Mouse (Mus musculus): Measurements from ENCODE around the gene R3hdm4. TPM values are rescaled to one million over a fixed set of nuclear protein-coding genes. Genes with fewer than 3 reads are reported as not detected.

The R3hdm4 gene
- polyA plus RNA-seq, 1 experiment from 2014 or later = 175 TPM

Small RNA genes within 50 kb of the gene (microRNA-seq; reads per million reads assigned to microRNA genes)
- gene Mir6910 = not detected

Other genes starting within 250 kb of the R3hdm4 start
- 76.0 and 76.9 TPM in 2 replicates for gene Cdc34, start 239.0 kb downstream of the R3hdm4 start, polyA plus RNA-seq (2014; fragmentation: Nextera tagmentation; extraction: Ambion mirVana)
- gene Gzmm, start 232.2 kb downstream of the R3hdm4 start, polyA plus RNA-seq (2014; fragmentation: Nextera tagmentation; extraction: Ambion mirVana) = 1.4 and 1.5 TPM in 2 replicates
- gene Bsg, start 216.7 kb downstream of the R3hdm4 start, polyA plus RNA-seq (2014; fragmentation: Nextera tagmentation; extraction: Ambion mirVana) = 725 and 788 TPM in 2 replicates
- gene Hcn2, start 204.6 kb downstream of the R3hdm4 start, polyA plus RNA-seq (2014; fragmentation: Nextera tagmentation; extraction: Ambion mirVana) = 0.32 and 0.56 TPM in 2 replicates
- 32.1 and 33.4 TPM in 2 replicates for gene Polrmt, start 174.6 kb downstream of the R3hdm4 start, polyA plus RNA-seq (2014; fragmentation: Nextera tagmentation; extraction: Ambion mirVana)
- gene Fgf22, start 166.1 kb downstream of the R3hdm4 start, polyA plus RNA-seq (2014; fragmentation: Nextera tagmentation; extraction: Ambion mirVana) = 0.28 and 0.38 TPM in 2 replicates
- gene Rnf126, start 154.3 kb downstream of the R3hdm4 start, polyA plus RNA-seq (2014; fragmentation: Nextera tagmentation; extraction: Ambion mirVana) = 60.6 and 75.7 TPM in 2 replicates
- 0.58 and 0.96 TPM in 2 replicates for gene Fstl3, start 143.9 kb downstream of the R3hdm4 start, polyA plus RNA-seq (2014; fragmentation: Nextera tagmentation; extraction: Ambion mirVana)
- 0.37 TPM in 1 of 2 replicates, not detected in the other for gene Prss57, start 130.2 kb downstream of the R3hdm4 start, polyA plus RNA-seq (2014; fragmentation: Nextera tagmentation; extraction: Ambion mirVana)
- 182 and 257 TPM in 2 replicates for gene Palm, start 127.6 kb downstream of the R3hdm4 start, polyA plus RNA-seq (2014; fragmentation: Nextera tagmentation; extraction: Ambion mirVana)
- gene Misp, start 100.2 kb downstream of the R3hdm4 start, polyA plus RNA-seq (2014; fragmentation: Nextera tagmentation; extraction: Ambion mirVana) = 0.41 and 0.51 TPM in 2 replicates
- 98.2 and 109 TPM in 2 replicates for gene Ptbp1, start 66.8 kb downstream of the R3hdm4 start, polyA plus RNA-seq (2014; fragmentation: Nextera tagmentation; extraction: Ambion mirVana)
- gene Prtn3, start 46.7 kb downstream of the R3hdm4 start, polyA plus RNA-seq (2014; fragmentation: Nextera tagmentation; extraction: Ambion mirVana) = 16.9 and 17.1 TPM in 2 replicates
- 224 and 298 TPM in 2 replicates for gene Plppr3, start 46.6 kb downstream of the R3hdm4 start, polyA plus RNA-seq (2014; fragmentation: Nextera tagmentation; extraction: Ambion mirVana)
- 0.36 TPM in 1 of 2 replicates, not detected in the other for gene Elane, start 35.0 kb downstream of the R3hdm4 start, polyA plus RNA-seq (2014; fragmentation: Nextera tagmentation; extraction: Ambion mirVana)
- not detected in 2 replicates for gene Cfd, start 30.4 kb downstream of the R3hdm4 start, polyA plus RNA-seq (2014; fragmentation: Nextera tagmentation; extraction: Ambion mirVana)
- 40.5 and 47.6 TPM in 2 replicates for gene Med16, start 12.3 kb downstream of the R3hdm4 start, polyA plus RNA-seq (2014; fragmentation: Nextera tagmentation; extraction: Ambion mirVana)
- gene Gm26602, start 10.4 kb downstream of the R3hdm4 start, polyA plus RNA-seq (2014; fragmentation: Nextera tagmentation; extraction: Ambion mirVana) = 6.0 and 21.9 TPM in 2 replicates
- 1.6 and 1.8 TPM in 2 replicates for gene Kiss1r, start 4.2 kb downstream of the R3hdm4 start, polyA plus RNA-seq (2014; fragmentation: Nextera tagmentation; extraction: Ambion mirVana)
- 1.1 and 2.3 TPM in 2 replicates for gene Arid3a, start 5.8 kb upstream of the R3hdm4 start, polyA plus RNA-seq (2014; fragmentation: Nextera tagmentation; extraction: Ambion mirVana)
- gene Wdr18, start 38.9 kb upstream of the R3hdm4 start, polyA plus RNA-seq (2014; fragmentation: Nextera tagmentation; extraction: Ambion mirVana) = 96.4 and 101 TPM in 2 replicates
- 0.23 and 0.40 TPM in 2 replicates for gene Grin3b, start 49.5 kb upstream of the R3hdm4 start, polyA plus RNA-seq (2014; fragmentation: Nextera tagmentation; extraction: Ambion mirVana)
- gene Tmem259, start 63.1 kb upstream of the R3hdm4 start, polyA plus RNA-seq (2014; fragmentation: Nextera tagmentation; extraction: Ambion mirVana) = 10.5 and 13.4 TPM in 2 replicates
- 33.2 and 40.0 TPM in 2 replicates for gene Cnn2, start 67.4 kb upstream of the R3hdm4 start, polyA plus RNA-seq (2014; fragmentation: Nextera tagmentation; extraction: Ambion mirVana)
- gene Abca7, start 75.3 kb upstream of the R3hdm4 start, polyA plus RNA-seq (2014; fragmentation: Nextera tagmentation; extraction: Ambion mirVana) = 2.1 and 3.1 TPM in 2 replicates
- gene Arhgap45, start 95.4 kb upstream of the R3hdm4 start, polyA plus RNA-seq (2014; fragmentation: Nextera tagmentation; extraction: Ambion mirVana) = 1.1 and 1.5 TPM in 2 replicates
- 205 and 219 TPM in 2 replicates for gene Polr2e, start 118.6 kb upstream of the R3hdm4 start, polyA plus RNA-seq (2014; fragmentation: Nextera tagmentation; extraction: Ambion mirVana)
- gene Gpx4, start 126.0 kb upstream of the R3hdm4 start, polyA plus RNA-seq (2014; fragmentation: Nextera tagmentation; extraction: Ambion mirVana) = 555 and 632 TPM in 2 replicates
- 8.1 and 11.1 TPM in 2 replicates for gene Sbno2, start 184.4 kb upstream of the R3hdm4 start, polyA plus RNA-seq (2014; fragmentation: Nextera tagmentation; extraction: Ambion mirVana)
- 25.5 and 27.7 TPM in 2 replicates for gene Stk11, start 194.6 kb upstream of the R3hdm4 start, polyA plus RNA-seq (2014; fragmentation: Nextera tagmentation; extraction: Ambion mirVana)
- 412 and 467 TPM in 2 replicates for gene Atp5d, start 217.4 kb upstream of the R3hdm4 start, polyA plus RNA-seq (2014; fragmentation: Nextera tagmentation; extraction: Ambion mirVana)
- gene Cbarp, start 219.6 kb upstream of the R3hdm4 start, polyA plus RNA-seq (2014; fragmentation: Nextera tagmentation; extraction: Ambion mirVana) = 41.0 and 42.4 TPM in 2 replicates
- gene Midn, start 227.1 kb upstream of the R3hdm4 start, polyA plus RNA-seq (2014; fragmentation: Nextera tagmentation; extraction: Ambion mirVana) = 67.0 and 73.6 TPM in 2 replicates
- 239 and 266 TPM in 2 replicates for gene Cirbp, start 244.8 kb upstream of the R3hdm4 start, polyA plus RNA-seq (2014; fragmentation: Nextera tagmentation; extraction: Ambion mirVana)

All from forebrain, embryonic 14.5 days (tissue).